Mouse (Mus musculus) forebrain, embryonic 14.5 days (tissue): ENCODE data around the gene Clmp. TPM values are rescaled to one million over a fixed set of nuclear protein-coding genes. Genes with fewer than 3 reads are reported as not detected.

Experiments used
- ATAC-seq: fragments of 200-750 bp; cut with Nextera tagmentation; 2 replicates; pipeline ENCODE4 v1.8.0; 2017; ENCODE audit warnings: mild to moderate bottlenecking, moderate library complexity
- DNase-seq: peaks from one replicate; pipeline ENCODE4 v3.0.0-alpha.2; 2015; ENCODE audit warnings: low spot score
- H3K27ac ChIP-seq: fragments of 300-500 bp; sonication (generic); 2 replicates; pipeline ENCODE4 v1.5.1; 2014; ENCODE audit warnings: low read depth, mild to moderate bottlenecking, control low read depth, low read length, moderate library complexity
- H3K27me3 ChIP-seq: fragments of 300-500 bp; sonication (generic); replicated peaks from 2 replicates; pipeline ENCODE4 v1.6.1; 2014; ENCODE audit warnings: low read length, control low read depth, mixed read lengths; ENCODE audit not compliant: control insufficient read depth, insufficient read depth
- H3K36me3 ChIP-seq: fragments of 300-500 bp; sonication (generic); 2 replicates; pipeline ENCODE4 v1.6.1; 2014; ENCODE audit warnings: low read length, control low read depth; ENCODE audit not compliant: control insufficient read depth, insufficient read depth
- H3K4me1 ChIP-seq: fragments of 300-500 bp; sonication (generic); 2 replicates; pipeline ENCODE4 v1.6.1; 2014; ENCODE audit warnings: antibody characterized with exemption, low read length, control low read depth; ENCODE audit not compliant: control insufficient read depth, insufficient read depth
- H3K4me2 ChIP-seq: fragments of 300-500 bp; sonication (generic); 2 replicates; pipeline ENCODE4 v1.6.1; 2014; ENCODE audit warnings: mild to moderate bottlenecking, control low read depth, low read length
- H3K4me3 ChIP-seq: fragments of 300-500 bp; sonication (generic); 2 replicates; pipeline ENCODE4 v1.5.1; 2014; ENCODE audit warnings: low read depth, low read length, control low read depth
- H3K9ac ChIP-seq: fragments of 300-500 bp; sonication (generic); 2 replicates; pipeline ENCODE4 v1.6.1; 2014; ENCODE audit warnings: mild to moderate bottlenecking, low read length, control low read depth, moderate library complexity
- H3K9me3 ChIP-seq: fragments of 300-500 bp; sonication (generic); replicated peaks from 2 replicates; pipeline ENCODE4 v1.6.1; 2016; ENCODE audit warnings: low read length, control low read depth, mixed read lengths; ENCODE audit not compliant: control insufficient read depth
- WGBS: fragments of 180-500 bp; shearing (Covaris S2); extraction: QIAGEN DNeasy Blood & Tissue Kit; methylation state at CpG from one replicate; pipeline ENCODE4 v1.1.7; 2014; 5-methylcytosine and 5-hydroxymethylcytosine counted together
- polyA plus RNA-seq: library from polyadenylated mRNA; unstranded; fragments of >200 nt; fragmentation: Nextera tagmentation; extraction: Ambion mirVana; gene quantifications from 2 replicates; pipeline ENCODE4 v1.2.1, GENCODE M21; 2014

The Clmp gene
- polyA plus RNA-seq, 1 experiment from 2014 or later, result 45.6 TPM

GRCm38 (mm10) chr9:40717875-40718185 is 32.1 kb downstream of the Clmp start:
- Histone ChIP-seq H3K36me3 (no peaks in the 10 kb centered on the region), H3K4me1 (no peaks in the 10 kb centered on the region), H3K4me2 (no peak overlapping the region), H3K27ac (no peak overlapping the region), H3K4me3 (no peak overlapping the region), H3K9ac (no peak overlapping the region), H3K27me3 (no peaks in the 10 kb centered on the region), H3K9me3 (no peaks in the 10 kb centered on the region)
- ATAC-seq (no peak), DNase-seq (no peak)
- 52% methylated on average over 7 of the region's 7 CpGs for WGBS

DNA sequence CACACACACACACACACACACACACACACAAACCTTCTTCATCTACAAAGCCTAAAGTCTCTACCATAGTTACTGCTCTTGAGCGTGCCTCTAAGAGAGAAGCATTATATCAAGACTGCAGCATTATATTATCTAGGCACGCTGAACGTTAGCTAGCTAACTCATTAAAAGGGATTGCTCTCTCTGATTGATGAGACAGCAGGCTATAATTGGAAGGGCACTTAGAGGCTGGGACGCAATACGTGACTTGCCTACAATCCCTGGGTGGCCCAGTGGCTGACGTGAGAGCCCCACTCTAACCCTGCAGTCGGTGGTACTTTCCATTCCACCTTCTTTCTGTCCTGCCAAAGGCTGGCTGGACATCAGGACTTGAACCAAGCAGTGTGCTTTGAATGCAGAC is 35.1 kb downstream of the Clmp start:
- Histone ChIP-seq H3K4me2 (no peak overlapping the region), H3K4me3 (no peak overlapping the region), H3K36me3 (no peaks in the 10 kb centered on the region), H3K9me3 (no peaks in the 10 kb centered on the region), H3K4me1 (peaks cover 6% of the 10 kb centered on the region), H3K9ac (no peak overlapping the region), H3K27me3 (no peaks in the 10 kb centered on the region), H3K27ac (peak overlapping the region; percentile 21; the same call in 1 of the 2 replicates)
- peak; percentile 58 for ATAC-seq
- 27% methylated on average over 7 of the region's 7 CpGs for WGBS
- peak; percentile 55 for DNase-seq

GRCm38 (mm10) chr9:40723311-40723772 is 37.6 kb downstream of the Clmp start:
- Histone ChIP-seq H3K9ac (no peak overlapping the region), H3K9me3 (no peaks in the 10 kb centered on the region), H3K27me3 (no peaks in the 10 kb centered on the region), H3K36me3 (no peaks in the 10 kb centered on the region), H3K4me2 (no peak overlapping the region), H3K27ac (peak overlapping the region; percentile 17; the same call in 1 of the 2 replicates), H3K4me1 (peaks cover 6% of the 10 kb centered on the region), H3K4me3 (no peak overlapping the region)
- no peak; the same call in 1 of the 2 replicates for ATAC-seq
- 70% methylated on average over 2 of the region's 2 CpGs for WGBS
- DNase-seq, result peak; percentile 11

DNA sequence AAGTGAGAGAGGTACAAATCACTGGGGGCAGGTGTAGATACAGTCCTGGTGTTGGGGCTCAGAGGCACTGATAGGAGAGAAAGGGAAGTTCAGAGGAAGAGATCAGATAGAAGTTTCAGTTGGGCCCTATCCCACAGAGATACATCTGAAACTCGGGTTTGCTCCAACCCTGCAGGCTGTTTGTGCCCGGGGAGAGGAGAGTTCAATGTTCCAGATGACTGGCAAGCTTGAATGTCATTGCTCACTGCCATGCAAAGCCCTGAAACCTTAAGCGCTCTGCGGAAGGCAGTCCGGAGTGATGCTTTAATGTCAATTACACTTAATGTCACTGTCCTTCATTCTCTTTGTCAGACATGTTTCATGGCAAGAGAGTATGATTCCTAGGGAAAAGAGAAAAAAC is 39.2 kb downstream of the Clmp start:
- Histone ChIP-seq H3K36me3 (no peaks in the 10 kb centered on the region), H3K4me1 (peaks cover 6% of the 10 kb centered on the region), H3K9me3 (no peaks in the 10 kb centered on the region), H3K4me3 (no peak overlapping the region), H3K27me3 (no peaks in the 10 kb centered on the region), H3K4me2 (no peak overlapping the region), H3K27ac (no peak overlapping the region), H3K9ac (no peak overlapping the region)
- WGBS, result 74% methylated on average over 5 of the region's 5 CpGs
- ATAC-seq (no peak), DNase-seq (no peak)

DNA sequence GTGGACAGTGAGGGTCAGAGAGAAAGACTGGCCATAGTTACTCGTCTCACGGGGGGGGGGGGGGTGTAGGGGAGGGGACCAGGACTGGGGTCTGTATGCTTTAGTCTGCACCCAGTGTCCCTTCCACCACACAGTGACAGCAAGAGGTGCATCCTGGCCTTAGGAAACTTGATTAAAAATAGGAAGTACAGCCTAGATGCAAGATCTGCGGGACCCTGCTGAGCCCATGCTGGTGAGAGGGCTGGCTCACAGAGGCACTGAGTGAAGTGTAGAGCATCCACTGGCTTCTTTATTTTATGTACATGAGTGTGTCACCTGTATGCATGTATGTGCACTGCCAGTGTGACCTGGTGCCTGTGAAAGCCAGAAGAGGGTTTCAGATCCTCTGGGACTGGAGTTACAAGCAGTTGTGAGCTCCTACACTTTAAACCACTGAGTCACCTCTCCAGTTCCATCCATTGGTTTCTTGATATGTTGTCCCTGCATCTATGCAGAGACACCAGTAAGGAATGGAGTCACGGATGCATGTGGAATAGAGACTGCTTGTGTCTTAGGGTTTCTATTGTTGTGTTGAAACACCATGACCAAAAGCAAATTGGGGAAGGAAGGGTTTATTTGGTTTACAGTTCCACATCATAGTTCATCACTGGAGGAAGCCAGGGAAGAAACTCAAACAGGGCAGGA is 41.5 kb downstream of the Clmp start:
- DNase-seq (no peak), ATAC-seq (no peak)
- no peaks in the 10 kb centered on the region for H3K27me3 ChIP-seq
- no peak overlapping the region for H3K9ac ChIP-seq
- peaks cover 16% of the 10 kb centered on the region for H3K4me1 ChIP-seq
- 86% methylated on average over 4 of the region's 4 CpGs for WGBS
- peak overlapping the region; percentile 9; the same call in 1 of the 2 replicates for H3K27ac ChIP-seq
- no peak overlapping the region for H3K4me3 ChIP-seq
- no peaks in the 10 kb centered on the region for H3K36me3 ChIP-seq
- no peak overlapping the region for H3K4me2 ChIP-seq
- no peaks in the 10 kb centered on the region for H3K9me3 ChIP-seq

DNA sequence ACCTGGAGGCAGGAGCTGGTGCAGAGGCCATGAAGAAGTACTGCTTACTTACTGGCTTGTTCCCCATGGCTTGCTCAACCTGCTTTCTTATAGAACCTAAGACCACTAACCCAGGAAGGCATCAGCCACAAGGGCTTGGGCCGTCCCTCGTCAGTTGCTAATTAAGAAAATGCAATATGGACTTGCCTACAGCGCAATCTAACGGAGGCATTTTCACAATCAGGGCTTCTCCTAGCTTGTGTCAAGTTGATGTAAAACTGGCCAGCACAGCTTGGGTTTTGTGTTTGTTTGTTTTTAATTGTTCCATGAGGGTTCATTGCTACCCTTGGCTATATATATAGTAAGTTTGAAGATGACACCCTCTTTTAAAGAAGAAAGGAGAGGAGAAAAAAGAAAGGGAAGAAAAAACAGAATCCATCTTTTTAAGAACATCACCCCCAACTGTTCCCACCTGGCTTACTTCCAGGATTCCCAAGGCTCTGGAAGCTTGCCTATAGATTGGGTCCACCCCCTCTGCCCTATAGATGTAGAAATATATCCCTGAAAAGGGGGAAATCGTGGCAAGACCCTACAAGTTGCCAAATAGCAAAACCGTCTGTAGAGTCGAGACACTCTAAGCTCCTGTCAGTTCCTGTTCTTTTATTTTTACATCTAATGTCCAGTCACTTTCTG is 42.2 kb downstream of the Clmp start:
- Histone ChIP-seq H3K27me3 (no peaks in the 10 kb centered on the region), H3K4me1 (peaks cover 16% of the 10 kb centered on the region), H3K9ac (no peak overlapping the region), H3K36me3 (no peaks in the 10 kb centered on the region), H3K9me3 (no peaks in the 10 kb centered on the region), H3K27ac (peak overlapping the region; percentile 9; the same call in 1 of the 2 replicates), H3K4me2 (no peak overlapping the region), H3K4me3 (no peak overlapping the region)
- ATAC-seq (no peak), DNase-seq (no peak)
- 71% methylated on average over 7 of the region's 7 CpGs for WGBS

DNA sequence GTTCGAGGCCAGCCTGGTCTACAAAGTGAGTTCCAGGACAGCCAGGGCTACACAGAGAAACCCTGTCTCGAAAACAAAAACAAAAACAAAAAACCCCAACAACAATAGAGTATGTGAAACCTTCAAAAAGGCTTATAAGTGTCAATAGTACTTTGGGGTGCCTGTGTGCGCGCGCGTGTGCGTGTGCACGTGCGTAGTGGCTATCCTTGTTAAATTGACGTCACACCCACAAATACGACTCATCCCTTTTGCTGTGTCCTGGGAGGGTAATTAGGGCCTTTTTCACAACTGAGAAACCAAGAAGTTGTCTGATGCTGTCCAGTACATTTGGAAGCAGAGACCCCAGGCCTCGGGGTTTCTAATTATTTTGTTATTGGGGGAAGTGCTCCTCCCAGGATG is 44.5 kb downstream of the Clmp start:
- peak overlapping the region; percentile 31; the same call in 1 of the 2 replicates for H3K4me3 ChIP-seq
- ATAC-seq, result peak; percentile 11; the same call in 1 of the 2 replicates
- H3K9me3 ChIP-seq, result no peaks in the 10 kb centered on the region
- peaks cover 10% of the 10 kb centered on the region for H3K4me1 ChIP-seq
- H3K27me3 ChIP-seq, result no peaks in the 10 kb centered on the region
- 70% methylated on average over 12 of the region's 12 CpGs for WGBS
- peak overlapping the region; percentile 62 for H3K4me2 ChIP-seq
- peak overlapping the region; percentile 68 for H3K9ac ChIP-seq
- peak overlapping the region; percentile 93 for H3K27ac ChIP-seq
- no peak for DNase-seq
- H3K36me3 ChIP-seq, result no peaks in the 10 kb centered on the region

DNA sequence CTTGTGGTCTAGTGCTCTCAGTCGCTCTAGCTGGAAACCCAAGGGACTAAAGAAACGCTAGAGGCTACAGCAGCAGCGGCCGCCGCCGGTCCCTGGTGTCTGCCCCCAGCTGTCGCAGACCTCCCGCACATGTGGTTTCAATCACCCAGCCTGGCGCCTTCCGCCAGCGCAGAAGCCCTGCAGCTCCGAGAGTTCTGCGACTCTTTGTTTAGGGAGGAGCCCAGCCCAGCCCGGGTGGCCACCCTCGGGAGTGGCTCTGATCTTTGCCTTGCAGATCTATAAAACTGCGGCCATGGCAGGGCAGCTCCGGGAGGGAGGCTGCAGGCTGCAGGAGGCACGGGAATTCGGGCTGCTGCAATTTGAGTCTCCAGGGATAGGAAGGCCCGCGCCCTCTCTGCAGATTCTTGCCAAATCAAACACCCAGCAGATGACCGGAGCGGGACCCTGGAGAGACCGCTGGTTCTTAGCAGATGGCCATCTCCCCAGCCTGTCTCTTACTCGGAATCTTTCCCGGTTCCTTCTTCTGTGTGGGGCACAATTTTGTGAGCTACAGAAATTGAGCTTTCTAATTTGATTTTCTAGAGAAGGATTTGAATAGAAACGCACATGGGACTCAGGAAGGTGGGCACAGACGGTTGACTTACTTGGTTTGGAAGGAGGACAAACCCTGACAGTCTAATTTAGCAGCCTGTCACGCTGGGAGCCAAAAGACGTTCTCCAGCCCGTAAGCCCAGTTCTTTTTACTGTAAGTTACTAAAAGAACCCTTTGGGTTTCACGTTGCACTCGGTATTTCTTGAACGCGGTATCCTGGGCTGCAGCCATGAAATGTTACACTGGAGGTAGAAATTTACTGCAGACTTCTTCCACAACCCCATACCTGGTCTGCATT is 45.2 kb downstream of the Clmp start:
- Histone ChIP-seq H3K4me1 (peaks cover 10% of the 10 kb centered on the region), H3K27me3 (no peaks in the 10 kb centered on the region), H3K4me3 (peak overlapping the region; percentile 31), H3K9ac (peak overlapping the region; percentile 68), H3K9me3 (no peaks in the 10 kb centered on the region), H3K36me3 (no peaks in the 10 kb centered on the region), H3K4me2 (peak overlapping the region; percentile 62), H3K27ac (peak overlapping the region; percentile 93)
- WGBS, result 1% methylated on average over 35 of the region's 35 CpGs
- peak; percentile 65 for ATAC-seq
- peak; percentile 67 for DNase-seq
